Mouse (Mus musculus): Measurements from ENCODE around the gene Lpin2. TPM values are rescaled to one million over a fixed set of nuclear protein-coding genes. Genes with fewer than 3 reads are reported as not detected.

The Lpin2 gene
- polyA plus RNA-seq, 1 experiment from 2014 or later: 24.2 TPM

DNA sequence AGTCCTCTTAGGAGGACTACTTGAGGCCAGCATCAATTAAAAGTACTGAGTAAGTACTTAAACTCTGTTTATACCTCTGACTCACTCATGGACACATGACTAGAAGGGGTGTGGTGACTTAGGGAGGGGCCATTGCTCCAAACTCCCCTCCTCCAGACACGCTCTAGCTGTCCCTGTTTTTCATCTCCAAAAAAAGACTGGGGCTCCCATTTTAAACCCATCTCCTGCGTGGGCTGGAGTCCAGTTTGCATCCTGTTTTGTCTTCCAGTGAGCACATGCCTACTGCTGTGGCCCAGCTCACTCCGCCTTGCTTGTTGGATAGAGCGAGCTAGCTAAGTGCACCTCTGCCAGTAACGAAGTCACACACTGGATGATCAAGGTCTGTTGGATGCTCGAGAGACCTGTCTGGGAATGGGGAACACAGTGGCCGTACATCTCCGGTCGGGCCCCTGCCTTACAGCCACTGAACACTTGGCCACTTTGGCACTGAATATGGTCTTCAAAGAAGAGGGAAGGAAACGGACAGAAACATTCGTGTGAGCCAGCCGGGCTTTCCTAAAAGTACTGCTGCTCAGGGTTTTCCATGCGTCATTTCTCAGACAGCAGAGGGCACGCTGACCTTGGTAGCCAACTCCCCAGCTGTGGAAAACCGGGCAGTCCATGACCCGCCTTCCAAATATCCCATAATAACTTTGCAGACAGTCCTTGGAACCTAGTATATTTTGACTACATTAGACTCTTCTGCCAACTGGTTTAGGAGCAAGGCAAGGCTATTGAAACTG lies 68.7 kb downstream of the Lpin2 start:
- Histone ChIP-seq H3K27ac (peak overlapping the region; percentile 85), H3K36me3 (peaks cover 51% of the 10 kb centered on the region), H3K9me3 (no peaks in the 10 kb centered on the region), H3K4me3 (no peak overlapping the region), H3K4me1 (peaks cover 85% of the 10 kb centered on the region), H3K27me3 (ENCODE audit: insufficient read depth, poor library complexity, severe bottlenecking) (no peaks in the 10 kb centered on the region)
- no peak for DNase-seq (ENCODE audit: low spot score)
- WGBS: 62% methylated on average over 16 of the region's 16 CpGs

- peaks cover 50% of the 10 kb centered on the region for H3K36me3 ChIP-seq
- H3K27me3 ChIP-seq (ENCODE audit: insufficient read depth, poor library complexity, severe bottlenecking): no peaks in the 10 kb centered on the region
- WGBS: 46% methylated on average over 6 of the region's 6 CpGs
- H3K4me1 ChIP-seq: peaks cover 91% of the 10 kb centered on the region
- H3K4me3 ChIP-seq: no peak overlapping the region
- H3K27ac ChIP-seq: peak overlapping the region; percentile 85
- no peaks in the 10 kb centered on the region for H3K9me3 ChIP-seq
- DNase-seq (ENCODE audit: low spot score): no peak
Measured at GRCm38 (mm10) chr17:71251601-71252001, 69.2 kb downstream of the Lpin2 start.

DNA sequence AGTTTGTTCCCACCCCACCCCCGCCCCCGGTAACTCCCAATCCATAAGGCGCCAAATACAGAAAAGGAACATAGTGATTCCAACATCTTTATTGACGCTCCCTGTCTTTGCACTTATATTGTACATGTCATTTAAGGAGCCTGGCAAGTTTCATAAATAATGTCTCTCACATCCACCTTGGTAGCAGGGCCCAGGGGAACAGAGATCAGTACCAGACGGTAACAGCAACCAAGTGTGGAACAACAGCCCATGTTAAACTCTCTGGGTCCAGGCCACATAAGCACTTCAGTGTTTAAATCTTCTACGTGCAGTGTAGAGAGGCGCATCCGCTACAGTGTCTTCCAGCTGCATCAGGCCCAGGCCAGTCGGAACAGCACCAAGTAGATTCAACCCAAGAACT lies 69.7 kb downstream of the Lpin2 start:
- no peak for DNase-seq (ENCODE audit: low spot score)
- no peaks in the 10 kb centered on the region for H3K9me3 ChIP-seq
- WGBS: 88% methylated on average over 9 of the region's 9 CpGs
- no peak overlapping the region for H3K4me3 ChIP-seq
- H3K4me1 ChIP-seq: peaks cover 96% of the 10 kb centered on the region
- no peaks in the 10 kb centered on the region for H3K27me3 ChIP-seq (ENCODE audit: insufficient read depth, poor library complexity, severe bottlenecking)
- H3K36me3 ChIP-seq: peaks cover 47% of the 10 kb centered on the region
- peak overlapping the region; percentile 85 for H3K27ac ChIP-seq

DNA sequence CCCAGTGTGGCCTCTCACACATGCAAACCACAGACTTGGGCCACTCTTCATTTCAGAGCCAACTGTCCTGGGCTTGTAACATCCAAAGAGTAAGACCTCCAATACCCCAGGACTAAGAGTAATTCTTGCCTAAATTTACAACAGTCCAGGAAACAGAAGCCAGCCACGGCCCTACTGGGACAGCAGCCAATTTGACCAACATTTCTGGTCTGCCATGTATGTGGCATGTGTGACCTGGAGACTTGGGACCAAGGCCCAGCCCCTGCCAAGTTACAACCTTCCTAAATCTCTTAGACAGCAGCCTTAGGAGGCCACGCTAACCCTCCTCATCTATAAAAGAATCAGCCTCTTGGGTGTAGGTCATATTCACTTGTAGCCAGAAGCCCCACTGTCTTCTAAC lies 71.0 kb downstream of the Lpin2 start:
- H3K9me3 ChIP-seq: no peaks in the 10 kb centered on the region
- peaks cover 90% of the 10 kb centered on the region for H3K4me1 ChIP-seq
- DNase-seq (ENCODE audit: low spot score): no peak
- peak overlapping the region; percentile 85; the same call in 1 of the 2 replicates for H3K27ac ChIP-seq
- 91% methylated on average over 2 of the region's 2 CpGs for WGBS
- peaks cover 34% of the 10 kb centered on the region for H3K36me3 ChIP-seq
- H3K27me3 ChIP-seq (ENCODE audit: insufficient read depth, poor library complexity, severe bottlenecking): no peaks in the 10 kb centered on the region
- H3K4me3 ChIP-seq: no peak overlapping the region

GRCm38 (mm10) chr17:71254106-71254505 lies 71.7 kb downstream of the Lpin2 start:
- H3K27ac ChIP-seq: peak overlapping the region; percentile 75
- no peak overlapping the region for H3K4me3 ChIP-seq
- DNase-seq (ENCODE audit: low spot score): no peak
- H3K4me1 ChIP-seq: peaks cover 85% of the 10 kb centered on the region
- no peaks in the 10 kb centered on the region for H3K27me3 ChIP-seq (ENCODE audit: insufficient read depth, poor library complexity, severe bottlenecking)
- H3K36me3 ChIP-seq: peaks cover 34% of the 10 kb centered on the region
- WGBS: 73% methylated on average over 5 of the region's 5 CpGs
- no peaks in the 10 kb centered on the region for H3K9me3 ChIP-seq

- Histone ChIP-seq H3K4me1 (peaks cover 85% of the 10 kb centered on the region), H3K9me3 (no peaks in the 10 kb centered on the region), H3K4me3 (no peak overlapping the region), H3K36me3 (peaks cover 34% of the 10 kb centered on the region), H3K27me3 (ENCODE audit: insufficient read depth, poor library complexity, severe bottlenecking) (no peaks in the 10 kb centered on the region), H3K27ac (peak overlapping the region; percentile 75)
- no peak for DNase-seq (ENCODE audit: low spot score)
- 48% methylated on average over 6 of the region's 6 CpGs for WGBS
Measured at GRCm38 (mm10) chr17:71254736-71255135, 72.4 kb downstream of the Lpin2 start.

GRCm38 (mm10) chr17:71256068-71256615 lies 73.8 kb downstream of the Lpin2 start:
- Histone ChIP-seq H3K27ac (peak overlapping the region; percentile 78), H3K9me3 (no peaks in the 10 kb centered on the region), H3K4me1 (peaks cover 85% of the 10 kb centered on the region), H3K4me3 (no peak overlapping the region), H3K36me3 (peaks cover 34% of the 10 kb centered on the region), H3K27me3 (ENCODE audit: insufficient read depth, poor library complexity, severe bottlenecking) (no peaks in the 10 kb centered on the region)
- 77% methylated on average over 14 of the region's 14 CpGs for WGBS
- no peak for DNase-seq (ENCODE audit: low spot score)

DNA sequence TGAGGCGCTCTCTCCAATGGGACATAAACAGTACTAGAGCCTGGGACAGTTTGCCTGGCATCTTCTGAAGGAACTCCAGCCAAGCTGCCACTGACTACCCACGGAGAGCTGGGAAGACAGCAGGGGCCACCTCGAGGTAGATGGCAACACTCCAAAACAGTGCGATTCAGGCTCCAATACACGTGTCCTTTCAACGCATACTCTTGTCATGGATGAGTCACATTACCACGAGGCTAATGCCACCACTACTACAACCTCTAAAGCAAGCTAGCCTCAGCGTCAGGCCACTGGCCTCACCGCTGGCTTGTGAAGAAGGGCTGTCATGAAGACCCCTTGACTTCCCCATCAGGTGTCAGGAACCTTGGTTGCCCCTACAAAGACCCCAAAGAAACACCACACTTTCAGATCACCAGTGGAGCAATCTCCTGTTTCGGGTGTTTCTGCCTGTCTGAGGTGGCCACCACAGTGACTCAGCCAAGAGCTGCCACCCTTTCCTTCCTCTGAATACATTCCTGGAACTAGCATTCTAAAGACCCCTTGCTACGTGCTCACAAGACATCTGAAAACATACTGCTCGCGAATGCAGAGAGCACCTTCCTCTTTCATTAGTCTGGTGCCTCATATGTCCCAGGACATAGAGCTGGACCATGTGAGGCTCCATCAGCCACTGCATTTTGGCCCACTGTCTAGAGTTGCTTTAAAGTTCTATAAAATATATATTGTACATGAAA lies 74.6 kb downstream of the Lpin2 start:
- no peaks in the 10 kb centered on the region for H3K27me3 ChIP-seq (ENCODE audit: insufficient read depth, poor library complexity, severe bottlenecking)
- DNase-seq (ENCODE audit: low spot score): no peak
- H3K4me1 ChIP-seq: peaks cover 81% of the 10 kb centered on the region
- no peak overlapping the region for H3K4me3 ChIP-seq
- peaks cover 34% of the 10 kb centered on the region for H3K36me3 ChIP-seq
- 81% methylated on average over 13 of the region's 13 CpGs for WGBS
- H3K27ac ChIP-seq: peak overlapping the region; percentile 78; the same call in 1 of the 2 replicates
- no peaks in the 10 kb centered on the region for H3K9me3 ChIP-seq

DNA sequence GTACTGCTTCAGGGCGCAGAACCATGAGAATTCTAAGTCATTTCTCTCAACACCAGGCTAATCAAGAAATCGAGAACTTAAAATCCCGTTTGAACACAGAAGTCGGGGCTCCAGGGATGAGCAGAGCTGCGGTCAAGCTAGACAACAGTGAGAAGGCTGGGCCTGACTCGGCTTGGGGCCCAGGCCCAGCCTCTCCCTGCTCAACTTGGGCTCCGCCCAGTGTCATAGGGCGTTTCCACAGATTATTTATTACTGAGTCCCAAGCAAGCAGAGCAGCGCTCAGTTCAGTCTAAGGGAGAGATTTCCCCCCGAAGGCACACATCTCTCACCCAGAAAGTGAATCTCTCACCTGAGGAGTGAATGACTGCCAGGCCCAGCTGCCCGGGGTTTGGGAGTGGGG lies 77.4 kb downstream of the Lpin2 start:
- Histone ChIP-seq H3K9me3 (no peaks in the 10 kb centered on the region), H3K36me3 (peaks cover 16% of the 10 kb centered on the region), H3K27ac (peak overlapping the region; percentile 25), H3K4me1 (peaks cover 78% of the 10 kb centered on the region), H3K27me3 (ENCODE audit: insufficient read depth, poor library complexity, severe bottlenecking) (no peaks in the 10 kb centered on the region), H3K4me3 (no peak overlapping the region)
- DNase-seq (ENCODE audit: low spot score): no peak
- WGBS: 69% methylated on average over 11 of the region's 11 CpGs

GRCm38 (mm10) chr17:71260658-71261057 lies 78.3 kb downstream of the Lpin2 start:
- WGBS: 48% methylated on average over 3 of the region's 3 CpGs
- no peaks in the 10 kb centered on the region for H3K27me3 ChIP-seq (ENCODE audit: insufficient read depth, poor library complexity, severe bottlenecking)
- peaks cover 79% of the 10 kb centered on the region for H3K4me1 ChIP-seq

DNA sequence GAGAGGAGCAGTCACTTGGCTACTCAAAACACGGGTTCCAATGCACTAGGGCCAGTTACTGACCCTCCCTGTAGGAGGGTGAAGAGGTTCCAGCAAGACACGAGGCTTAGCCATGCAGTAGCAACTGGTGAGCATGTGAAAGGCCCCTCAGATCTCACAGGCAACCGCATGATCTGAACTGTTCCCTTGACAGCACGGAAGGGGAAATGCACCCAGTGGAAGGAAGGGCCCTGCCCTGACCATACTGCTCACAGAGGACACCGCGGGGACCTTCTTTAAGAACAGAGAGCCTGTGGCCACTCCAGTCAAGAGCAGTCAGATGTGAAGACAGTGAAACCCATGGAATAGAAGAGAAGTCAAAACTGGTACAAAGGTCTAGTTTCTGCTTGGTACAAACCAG lies 80.8 kb downstream of the Lpin2 start:
- WGBS: 81% methylated on average over 6 of the region's 6 CpGs
- peaks cover 79% of the 10 kb centered on the region for H3K4me1 ChIP-seq
- H3K36me3 ChIP-seq: no peaks in the 10 kb centered on the region
- DNase-seq (ENCODE audit: low spot score): no peak
- H3K9me3 ChIP-seq: no peaks in the 10 kb centered on the region
- no peak overlapping the region for H3K4me3 ChIP-seq
- H3K27ac ChIP-seq: no peak overlapping the region
- no peaks in the 10 kb centered on the region for H3K27me3 ChIP-seq (ENCODE audit: insufficient read depth, poor library complexity, severe bottlenecking)

More at GRCm38 (mm10) chr17:71260658-71261057, 78.3 kb downstream of the Lpin2 start:
- DNase-seq (ENCODE audit: low spot score): no peak
- no peak overlapping the region for H3K4me3 ChIP-seq
- H3K36me3 ChIP-seq: peaks cover 10% of the 10 kb centered on the region
- H3K9me3 ChIP-seq: no peaks in the 10 kb centered on the region
- H3K27ac ChIP-seq: peak overlapping the region; percentile 25; the same call in 1 of the 2 replicates

- DNase-seq (ENCODE audit: low spot score): no peak
- no peaks in the 10 kb centered on the region for H3K9me3 ChIP-seq
- no peak overlapping the region for H3K4me3 ChIP-seq
- peak overlapping the region; percentile 53; the same call in 1 of the 2 replicates for H3K27ac ChIP-seq
- H3K36me3 ChIP-seq: no peaks in the 10 kb centered on the region
- H3K4me1 ChIP-seq: peaks cover 88% of the 10 kb centered on the region
- H3K27me3 ChIP-seq (ENCODE audit: insufficient read depth, poor library complexity, severe bottlenecking): no peaks in the 10 kb centered on the region
- 16% methylated on average over 4 of the region's 4 CpGs for WGBS
Measured at GRCm38 (mm10) chr17:71264739-71265138, 82.4 kb downstream of the Lpin2 start.
